Mouse (Mus musculus) midbrain, postnatal 0 days (tissue): ENCODE data around the gene Slfnl1. TPM values are rescaled to one million over a fixed set of nuclear protein-coding genes. Genes with fewer than 3 reads are reported as not detected.

Experiments used
- ATAC-seq: fragments of 200-750 bp; cut with Nextera tagmentation; 2 replicates; pipeline ENCODE4 v1.8.0; 2017; ENCODE audit warnings: moderate number of reproducible peaks, mild to moderate bottlenecking, moderate TSS enrichment, moderate library complexity; ENCODE audit not compliant: low FRiP score
- DNase-seq: peaks from one replicate; pipeline ENCODE4 v3.0.0-alpha.2; 2015; ENCODE audit warnings: low spot score
- H3K27ac ChIP-seq: fragments of 300-500 bp; sonication (generic); 2 replicates; pipeline ENCODE4 v1.5.1; 2014; ENCODE audit warnings: low read depth, mild to moderate bottlenecking, low read length, mixed read lengths
- H3K27me3 ChIP-seq: fragments of 300-500 bp; sonication (generic); 2 replicates; pipeline ENCODE4 v1.6.1; 2014; ENCODE audit warnings: low read length, control low read depth, mixed read lengths; ENCODE audit not compliant: insufficient read depth
- H3K36me3 ChIP-seq: fragments of 300-500 bp; sonication (generic); 2 replicates; pipeline ENCODE4 v1.6.1; 2014; ENCODE audit warnings: low read length, control low read depth, mixed read lengths; ENCODE audit not compliant: insufficient read depth
- H3K4me1 ChIP-seq: fragments of 300-500 bp; sonication (generic); 2 replicates; pipeline ENCODE4 v1.6.1; 2014; ENCODE audit warnings: mild to moderate bottlenecking, control low read depth, antibody characterized with exemption, low read length, mixed read lengths; ENCODE audit not compliant: insufficient read depth
- H3K4me2 ChIP-seq: fragments of 300-500 bp; sonication (generic); 2 replicates; pipeline ENCODE4 v1.6.1; 2014; ENCODE audit warnings: low read depth, mild to moderate bottlenecking, low read length, mixed read lengths; ENCODE audit not compliant: poor library complexity, severe bottlenecking
- H3K4me3 ChIP-seq: fragments of 300-500 bp; sonication (generic); 2 replicates; pipeline ENCODE4 v1.5.1; 2014; ENCODE audit warnings: low read depth, mild to moderate bottlenecking, low read length, moderate library complexity
- H3K9ac ChIP-seq: fragments of 300-500 bp; sonication (generic); replicated peaks from 2 replicates; pipeline ENCODE4 v1.6.1; 2014; ENCODE audit warnings: mild to moderate bottlenecking, low read length, moderate library complexity, mixed read lengths; ENCODE audit not compliant: poor library complexity, severe bottlenecking
- H3K9me3 ChIP-seq: fragments of 300-500 bp; sonication (generic); 2 replicates; pipeline ENCODE4 v1.6.1; 2016; ENCODE audit warnings: low read length, control low read depth
- CTCF ChIP-seq: IDR thresholded peaks from 2 replicates; pipeline ENCODE4 v1.5.1; 2016; ENCODE audit warnings: antibody characterized with exemption, mild to moderate bottlenecking
- WGBS: fragments of 180-500 bp; shearing (Covaris S2); extraction: QIAGEN DNeasy Blood & Tissue Kit; methylation state at CpG from one replicate; pipeline ENCODE4 v1.1.7; 2014; 5-methylcytosine and 5-hydroxymethylcytosine counted together
- polyA plus RNA-seq: library from polyadenylated mRNA; unstranded; fragments of >200 nt; fragmentation: Nextera tagmentation; extraction: Ambion mirVana; gene quantifications from 2 replicates; pipeline ENCODE4 v1.2.1, GENCODE M21; 2015
- total RNA-seq: library from RNA; depleted of rRNA; stranded (reverse); fragments of >200 nt; gene quantifications from 2 replicates; pipeline ENCODE4 v1.2.3, GENCODE M21; 2014

Gene Slfnl1
- total and polyA plus RNA-seq, 2 experiments from 2014 or later, result 1.0 TPM; not detected in 1

DNA sequence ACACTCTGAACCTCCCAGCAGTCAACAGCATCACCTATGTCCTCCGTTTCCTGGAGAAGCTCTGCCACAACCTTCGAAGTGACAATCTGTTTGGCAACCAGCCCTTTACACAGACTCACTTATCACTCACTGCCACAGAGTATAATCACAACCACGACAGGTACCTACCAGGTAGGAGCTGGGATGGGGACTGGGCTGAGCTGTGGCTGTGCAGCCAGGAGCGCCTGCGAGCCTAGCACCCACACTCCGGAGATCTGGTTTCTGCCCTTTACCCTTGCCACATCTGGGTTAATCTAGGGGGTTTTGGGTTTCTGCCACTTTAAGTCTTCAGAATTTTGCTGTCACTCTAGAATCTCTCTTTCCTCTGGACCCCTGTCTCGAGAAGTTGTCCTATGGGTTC lies 15.1 kb upstream of the Slfnl1 start:
- ATAC-seq (no peak), DNase-seq (no peak)
- no peak overlapping the region for H3K4me3 ChIP-seq
- TF ChIP-seq CTCF, result no peak
- H3K27ac ChIP-seq, result no peak overlapping the region
- H3K9me3 ChIP-seq, result no peaks in the 10 kb centered on the region
- H3K36me3 ChIP-seq, result peaks cover 47% of the 10 kb centered on the region
- no peaks in the 10 kb centered on the region for H3K4me1 ChIP-seq
- 96% methylated on average over 7 of the region's 7 CpGs for WGBS
- H3K27me3 ChIP-seq, result no peaks in the 10 kb centered on the region
- H3K4me2 ChIP-seq, result no peak overlapping the region
- no peak overlapping the region for H3K9ac ChIP-seq

DNA sequence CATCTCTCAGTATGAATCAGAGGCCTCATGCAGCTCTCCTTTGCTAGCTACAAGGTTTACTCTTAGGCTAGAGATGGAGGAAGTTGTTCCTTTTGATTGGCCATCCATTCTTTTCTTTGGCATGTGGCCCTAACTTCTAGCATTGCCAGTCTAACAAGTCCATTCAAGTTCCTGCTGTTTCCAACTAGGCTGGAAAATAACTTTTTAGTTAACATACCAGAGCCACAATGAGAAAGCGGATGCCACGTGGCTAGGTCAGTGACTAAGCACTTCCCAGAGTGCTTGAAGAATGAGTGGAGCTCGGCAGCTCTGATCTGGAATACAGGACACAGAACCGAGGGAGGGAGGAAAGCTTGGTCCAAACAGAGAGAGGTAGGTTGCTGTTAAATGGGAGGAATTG lies 14.7 kb upstream of the Slfnl1 start:
- no peaks in the 10 kb centered on the region for H3K4me1 ChIP-seq
- H3K27ac ChIP-seq, result no peak overlapping the region
- no peak overlapping the region for H3K9ac ChIP-seq
- no peak for TF ChIP-seq CTCF
- H3K9me3 ChIP-seq, result no peaks in the 10 kb centered on the region
- H3K4me2 ChIP-seq, result no peak overlapping the region
- H3K36me3 ChIP-seq, result peaks cover 49% of the 10 kb centered on the region
- ATAC-seq, result no peak
- no peaks in the 10 kb centered on the region for H3K27me3 ChIP-seq
- WGBS, result 78% methylated on average over 4 of the region's 4 CpGs
- H3K4me3 ChIP-seq, result no peak overlapping the region
- DNase-seq, result no peak

- 71% methylated on average over 5 of the region's 5 CpGs for WGBS
- no peak for ATAC-seq
- TF ChIP-seq CTCF, result no peak
- H3K9me3 ChIP-seq, result no peaks in the 10 kb centered on the region
- H3K4me3 ChIP-seq, result no peak overlapping the region
- H3K4me2 ChIP-seq, result no peak overlapping the region
- H3K4me1 ChIP-seq, result no peaks in the 10 kb centered on the region
- H3K9ac ChIP-seq, result no peak overlapping the region
- no peak overlapping the region for H3K27ac ChIP-seq
- H3K27me3 ChIP-seq, result no peaks in the 10 kb centered on the region
- peaks cover 68% of the 10 kb centered on the region for H3K36me3 ChIP-seq
- no peak for DNase-seq
Observed at GRCm38 (mm10) chr4:120521761-120522160, 10.3 kb upstream of the Slfnl1 start.

DNA sequence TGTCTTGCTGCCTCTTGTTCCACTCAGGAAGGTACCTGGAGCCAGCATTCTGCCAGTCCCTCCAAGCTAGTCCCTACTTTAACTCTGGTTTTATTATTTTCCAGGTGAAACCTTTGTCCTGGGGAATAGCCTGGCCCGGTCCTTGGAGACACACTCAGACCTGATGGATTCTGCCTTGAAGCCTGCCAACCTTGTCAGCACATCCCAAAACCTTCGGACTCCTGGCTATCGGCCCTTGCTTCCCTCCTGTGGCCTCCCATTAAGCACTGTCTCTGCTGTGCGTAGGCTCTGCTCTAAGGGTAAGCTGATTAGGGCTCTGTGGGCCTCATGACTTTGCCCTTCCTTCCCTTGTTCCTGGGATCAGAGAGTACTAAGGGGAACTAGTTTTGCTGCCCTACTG lies 9.7 kb upstream of the Slfnl1 start:
- Histone ChIP-seq H3K27me3 (no peaks in the 10 kb centered on the region), H3K27ac (no peak overlapping the region), H3K4me2 (no peak overlapping the region), H3K9ac (no peak overlapping the region), H3K4me1 (no peaks in the 10 kb centered on the region), H3K4me3 (no peak overlapping the region), H3K9me3 (no peaks in the 10 kb centered on the region), H3K36me3 (peaks cover 63% of the 10 kb centered on the region)
- TF ChIP-seq CTCF, result no peak
- DNase-seq, result no peak
- no peak for ATAC-seq
- WGBS, result 91% methylated on average over 4 of the region's 4 CpGs

- 93% methylated on average over 3 of the region's 3 CpGs for WGBS
- Histone ChIP-seq H3K4me2 (no peak overlapping the region), H3K4me3 (no peak overlapping the region), H3K9me3 (no peaks in the 10 kb centered on the region), H3K27ac (no peak overlapping the region), H3K27me3 (no peaks in the 10 kb centered on the region), H3K4me1 (no peaks in the 10 kb centered on the region), H3K36me3 (peaks cover 62% of the 10 kb centered on the region), H3K9ac (no peak overlapping the region)
- TF ChIP-seq CTCF, result no peak
- ATAC-seq (no peak), DNase-seq (no peak)
Observed at GRCm38 (mm10) chr4:120523092-120523491, 8.9 kb upstream of the Slfnl1 start.

DNA sequence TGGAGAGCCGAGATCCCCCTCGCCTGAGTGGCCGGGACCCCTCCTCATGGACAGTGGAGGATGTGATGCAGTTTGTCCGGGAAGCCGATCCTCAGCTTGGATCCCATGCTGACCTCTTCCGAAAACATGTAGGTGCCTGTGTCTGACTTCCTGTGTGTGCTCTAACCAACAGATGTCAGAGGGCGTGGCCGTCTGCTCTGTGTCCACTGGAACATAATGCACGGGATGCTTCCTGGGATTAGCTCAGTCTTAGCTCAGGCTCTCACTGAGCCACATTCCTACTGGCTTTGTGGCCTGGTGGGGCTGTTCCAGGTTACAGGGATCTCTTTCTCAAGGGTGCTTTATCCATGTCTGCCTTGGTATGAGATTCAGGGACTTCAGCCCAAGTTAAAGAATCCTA lies 3.9 kb upstream of the Slfnl1 start:
- no peak overlapping the region for H3K27ac ChIP-seq
- no peak overlapping the region for H3K9ac ChIP-seq
- no peak overlapping the region for H3K4me2 ChIP-seq
- no peak for TF ChIP-seq CTCF
- H3K4me3 ChIP-seq, result no peak overlapping the region
- no peaks in the 10 kb centered on the region for H3K27me3 ChIP-seq
- peaks cover 67% of the 10 kb centered on the region for H3K36me3 ChIP-seq
- ATAC-seq (no peak), DNase-seq (no peak)
- H3K9me3 ChIP-seq, result no peaks in the 10 kb centered on the region
- 78% methylated on average over 9 of the region's 9 CpGs for WGBS
- no peaks in the 10 kb centered on the region for H3K4me1 ChIP-seq

- no peak for DNase-seq
- H3K4me3 ChIP-seq, result no peak overlapping the region
- peaks cover 57% of the 10 kb centered on the region for H3K36me3 ChIP-seq
- H3K27ac ChIP-seq, result no peak overlapping the region
- no peaks in the 10 kb centered on the region for H3K27me3 ChIP-seq
- no peak overlapping the region for H3K9ac ChIP-seq
- no peaks in the 10 kb centered on the region for H3K9me3 ChIP-seq
- 96% methylated on average over 10 of the region's 10 CpGs for WGBS
- ATAC-seq, result no peak
- TF ChIP-seq CTCF, result no peak
- no peaks in the 10 kb centered on the region for H3K4me1 ChIP-seq
- no peak overlapping the region for H3K4me2 ChIP-seq
Observed at GRCm38 (mm10) chr4:120538664-120539063, 6.6 kb downstream of the Slfnl1 start.
